Mouse (Mus musculus): ENCODE measurements around the gene Tom1l2.

Tom1l2 gene

GRCm38 (mm10) chr11:60346537-60346936 is 6.2 kb downstream of the Tom1l2 start:
- DNase-seq (ENCODE audit: low spot score): no peak

GRCm38 (mm10) chr11:60345868-60346267 is 6.8 kb downstream of the Tom1l2 start:
- no peak for DNase-seq (ENCODE audit: low spot score)

GRCm38 (mm10) chr11:60339361-60339760 is 13.3 kb downstream of the Tom1l2 start:
- no peak for DNase-seq (ENCODE audit: low spot score)

- DNase-seq (ENCODE audit: low spot score): peak; percentile 50
These were observed 14.4 kb downstream of the Tom1l2 start for GRCm38 (mm10) chr11:60338291-60338690.

- no peak for DNase-seq (ENCODE audit: low spot score)
These were observed 16.9 kb downstream of the Tom1l2 start for GRCm38 (mm10) chr11:60335771-60336170.

GRCm38 (mm10) chr11:60334124-60334523 is 18.6 kb downstream of the Tom1l2 start:
- DNase-seq (ENCODE audit: low spot score): peak; percentile 37

- no peak for DNase-seq (ENCODE audit: low spot score)
These were observed 19.2 kb downstream of the Tom1l2 start for GRCm38 (mm10) chr11:60333461-60333860.

- peak; percentile 6 for DNase-seq (ENCODE audit: low spot score)
These were observed 22.2 kb downstream of the Tom1l2 start for GRCm38 (mm10) chr11:60330551-60330950.

GRCm38 (mm10) chr11:60323731-60324130 is 29.0 kb downstream of the Tom1l2 start:
- no peak for DNase-seq (ENCODE audit: low spot score)

GRCm38 (mm10) chr11:60321438-60321837 is 31.3 kb downstream of the Tom1l2 start:
- no peak for DNase-seq (ENCODE audit: low spot score)

GRCm38 (mm10) chr11:60320426-60321037 is 32.2 kb downstream of the Tom1l2 start:
- DNase-seq (ENCODE audit: low spot score): no peak

GRCm38 (mm10) chr11:60319257-60320066 is 33.2 kb downstream of the Tom1l2 start:
- no peak for DNase-seq (ENCODE audit: low spot score)

- no peak for DNase-seq (ENCODE audit: low spot score)
These were observed 34.0 kb downstream of the Tom1l2 start for GRCm38 (mm10) chr11:60318716-60319115.

- DNase-seq (ENCODE audit: low spot score): no peak
These were observed 35.2 kb downstream of the Tom1l2 start for GRCm38 (mm10) chr11:60317376-60318102.

- DNase-seq (ENCODE audit: low spot score): no peak
These were observed 35.8 kb downstream of the Tom1l2 start for GRCm38 (mm10) chr11:60316883-60317282.

- no peak for DNase-seq (ENCODE audit: low spot score)
These were observed 36.5 kb downstream of the Tom1l2 start for GRCm38 (mm10) chr11:60316250-60316649.

- no peak for DNase-seq (ENCODE audit: low spot score)
These were observed 41.5 kb downstream of the Tom1l2 start for GRCm38 (mm10) chr11:60311025-60311854.

- no peak for DNase-seq (ENCODE audit: low spot score)
These were observed 42.8 kb downstream of the Tom1l2 start for GRCm38 (mm10) chr11:60309875-60310274.

GRCm38 (mm10) chr11:60308506-60309116 is 44.1 kb downstream of the Tom1l2 start:
- DNase-seq (ENCODE audit: low spot score): no peak

GRCm38 (mm10) chr11:60308061-60308460 is 44.6 kb downstream of the Tom1l2 start:
- no peak for DNase-seq (ENCODE audit: low spot score)

- peak; percentile 23 for DNase-seq (ENCODE audit: low spot score)
These were observed 45.3 kb downstream of the Tom1l2 start for GRCm38 (mm10) chr11:60307375-60307825.
